Mouse (Mus musculus): ENCODE results near the gene Rpap2.

Gene Rpap2

DNA sequence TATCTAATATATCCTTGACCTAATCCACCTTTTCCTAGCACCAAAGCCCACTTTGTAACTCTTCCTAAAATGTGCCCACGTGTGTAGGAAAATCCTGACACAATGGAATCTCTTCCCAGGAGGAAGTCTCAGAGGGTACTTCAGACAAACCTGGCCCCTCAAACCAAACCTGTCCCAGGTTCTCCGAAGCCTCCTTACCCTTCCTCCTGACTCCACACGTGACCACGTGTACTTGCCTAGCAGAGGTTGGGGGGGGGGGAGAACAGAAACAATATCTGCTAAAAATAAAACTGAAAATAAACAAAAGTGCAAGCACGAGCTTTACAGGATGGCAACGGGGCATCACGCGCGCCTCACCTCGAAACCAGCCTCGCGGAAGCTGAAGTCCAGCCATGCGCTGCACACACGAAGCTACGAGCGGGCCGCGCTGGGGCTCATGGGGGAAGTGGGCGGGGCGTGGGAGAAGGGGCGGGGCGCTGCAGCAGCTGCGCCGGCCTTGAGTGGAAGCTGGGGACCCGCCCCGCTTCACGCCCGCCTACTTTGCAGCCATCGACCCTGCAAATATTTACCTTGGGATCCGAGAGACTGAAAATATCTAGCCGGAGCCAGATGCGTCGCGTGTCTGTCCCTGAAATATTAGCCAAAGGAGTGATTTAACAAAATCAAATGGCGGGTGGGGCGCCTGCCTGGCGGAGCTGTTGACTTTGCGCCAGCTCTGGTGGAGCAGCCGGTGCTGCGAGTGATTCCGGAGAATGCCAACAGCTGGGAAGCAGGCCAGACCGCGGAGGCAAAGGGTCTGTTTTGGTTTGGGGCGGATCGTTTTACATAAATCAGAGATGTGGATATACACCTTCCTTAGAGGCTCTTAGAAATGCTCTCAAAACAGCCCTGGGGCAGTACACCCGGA, 90.7 kb downstream of the Rpap2 start:
- DNase-seq: peak; percentile 84

DNA sequence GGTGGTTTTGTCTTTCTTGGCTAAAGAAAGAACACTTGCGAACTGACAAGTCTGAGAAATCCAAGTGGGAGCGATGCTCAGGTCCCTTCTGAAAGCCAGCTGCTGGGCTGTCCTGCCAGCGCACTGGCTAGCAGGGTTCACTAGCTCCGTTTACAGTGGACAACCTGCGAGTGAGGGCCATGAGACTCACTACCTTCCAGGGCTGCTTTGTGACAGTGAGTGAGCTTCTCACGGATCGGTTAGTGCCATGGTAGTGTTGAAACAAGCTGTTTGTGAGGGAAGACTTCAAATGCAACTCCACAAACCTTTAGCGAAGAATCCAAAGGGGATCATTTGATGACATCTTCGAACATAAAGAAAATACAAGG, 91.3 kb downstream of the Rpap2 start:
- no peak for DNase-seq

- DNase-seq: no peak
Observed at GRCm38 (mm10) chr5:107695019-107695418, 97.8 kb downstream of the Rpap2 start.

GRCm38 (mm10) chr5:107698888-107699287, 101.7 kb downstream of the Rpap2 start:
- DNase-seq: no peak

- no peak for DNase-seq
Observed at GRCm38 (mm10) chr5:107700873-107701272, 103.7 kb downstream of the Rpap2 start.

DNA sequence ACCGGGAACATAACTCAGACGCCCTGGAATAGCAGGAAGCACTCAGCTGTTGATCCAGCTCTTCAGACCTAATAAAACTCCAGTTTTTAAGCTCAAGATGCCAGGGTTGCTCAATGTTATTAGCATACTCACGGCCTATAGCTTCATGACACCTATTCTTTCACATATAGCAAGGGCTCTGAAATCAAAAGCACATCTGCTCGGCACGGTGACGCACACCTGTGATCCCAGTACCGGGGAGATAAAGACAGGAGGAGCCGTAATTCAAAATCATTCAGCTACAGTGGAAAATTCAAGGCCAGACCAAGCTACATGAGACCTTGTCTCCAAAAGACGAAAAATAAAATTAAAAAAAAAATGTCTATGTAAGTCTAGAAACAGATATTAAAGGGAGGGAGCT, 104.5 kb downstream of the Rpap2 start:
- no peak for DNase-seq

DNA sequence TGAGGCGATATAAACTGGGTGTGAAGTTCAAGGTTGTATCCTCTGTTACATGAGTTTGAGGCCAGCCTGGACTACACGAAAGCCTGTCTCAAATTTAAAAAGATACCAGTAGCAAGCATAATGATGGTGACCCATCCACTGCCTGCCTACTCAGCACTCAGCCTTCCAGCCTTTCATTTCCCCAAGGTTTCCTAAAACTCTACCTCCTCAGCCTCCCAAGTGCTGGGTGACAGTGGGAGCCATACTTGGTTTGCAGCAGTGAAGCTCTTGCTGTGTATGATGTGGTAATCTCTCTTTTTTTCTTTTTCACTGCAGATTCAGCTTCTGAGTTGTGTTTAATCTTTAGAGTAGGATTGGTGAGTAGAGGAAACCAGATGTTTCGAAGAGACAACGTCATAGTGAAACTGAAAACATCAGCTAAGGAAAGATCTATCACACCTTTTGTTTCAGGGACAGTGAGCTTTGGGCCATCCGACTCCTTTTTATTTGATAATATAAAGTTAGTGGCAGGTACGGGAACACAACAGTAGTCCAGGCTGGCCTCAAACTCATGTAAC, 106.1 kb downstream of the Rpap2 start:
- DNase-seq: no peak

DNA sequence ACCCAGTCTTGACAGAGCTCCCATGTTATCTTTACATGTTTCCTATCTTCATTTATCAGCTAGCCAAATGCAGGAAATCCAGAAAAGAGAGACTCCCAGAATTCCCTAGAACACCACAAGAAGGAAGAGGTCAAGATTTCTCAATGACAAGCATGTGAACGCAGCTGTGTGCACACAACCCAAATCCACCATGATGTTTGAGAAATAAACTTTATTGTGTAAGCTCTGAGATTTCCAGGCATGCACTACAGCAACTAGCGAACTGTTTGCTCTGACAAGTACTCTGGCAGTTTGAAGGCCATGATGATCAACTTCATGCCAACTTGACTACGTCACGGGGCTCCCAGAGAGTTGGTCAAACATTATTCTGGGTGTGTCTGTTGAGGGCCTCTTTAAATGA, 108.6 kb downstream of the Rpap2 start:
- no peak for DNase-seq

- DNase-seq: no peak
Observed at GRCm38 (mm10) chr5:107706262-107706661, 109.1 kb downstream of the Rpap2 start.

DNA sequence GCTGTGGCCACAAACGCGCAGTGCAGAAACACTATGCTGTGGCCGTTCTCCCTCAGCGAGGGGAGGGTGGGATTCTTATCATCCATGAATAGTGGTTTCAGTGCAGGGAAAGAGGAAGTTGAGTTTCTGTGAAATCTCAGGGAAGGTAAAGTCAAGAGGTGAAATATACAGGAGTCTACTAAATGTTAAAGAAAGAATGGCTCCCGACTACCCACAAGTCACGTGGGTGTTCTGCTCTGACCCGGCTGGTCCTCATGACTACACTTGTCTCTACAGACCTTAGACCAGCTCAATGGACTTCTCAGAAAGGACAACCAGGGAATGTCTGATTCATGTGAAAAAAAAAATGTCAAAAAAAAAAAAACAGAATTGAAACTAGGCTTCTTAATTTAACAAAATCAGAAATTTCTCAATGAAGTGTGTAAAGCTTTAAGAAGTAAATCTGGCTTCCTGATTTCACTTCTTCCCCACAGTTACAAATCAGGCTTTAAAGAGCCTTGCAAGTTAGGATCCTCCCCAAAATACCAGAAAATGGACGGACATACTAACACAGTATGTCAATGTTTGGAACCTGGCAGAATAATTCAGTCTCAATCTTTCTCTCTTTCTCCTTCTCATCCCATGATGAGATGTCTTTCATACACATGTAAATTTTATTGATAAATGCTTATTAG, 111.1 kb downstream of the Rpap2 start:
- no peak for DNase-seq

All from liver (tissue).